Mouse (Mus musculus): ENCODE measurements at regions not wholly inside any gene's neighbourhood (a gene's known extent, or its start where the extent isn't known, plus 50 kb on each side); places are given as distances from the start of the nearest gene placed in this dataset.
A peak's percentile ranks its signal among the peaks of the same experiment; 100 is the strongest.
"Not testable (repeated sequence)": the region's sequence is repeated elsewhere in the genome, so short reads cannot be mapped to it uniquely, and the experiment has no call there.

- no peak for DNase-seq (ENCODE audit: extremely low spot score in 1 of 2, low spot score in 1 of 2)
Measured at GRCm38 (mm10) chr13:32465787-32466186, 127.2 kb upstream of the Gmds start.

- no peak for DNase-seq (ENCODE audit: extremely low spot score in 1 of 2, low spot score in 1 of 2)
Measured at GRCm38 (mm10) chr13:32465041-32465682, 126.6 kb upstream of the Gmds start.

GRCm38 (mm10) chr13:32454419-32455146 lies 116.0 kb upstream of the Gmds start:
- no peak for DNase-seq (ENCODE audit: extremely low spot score in 1 of 2, low spot score in 1 of 2)

- no peak for DNase-seq (ENCODE audit: extremely low spot score in 1 of 2, low spot score in 1 of 2)
Measured at GRCm38 (mm10) chr13:32449710-32450417, 111.3 kb upstream of the Gmds start.

GRCm38 (mm10) chr13:32444531-32444930 lies 106.0 kb upstream of the Gmds start:
- DNase-seq (ENCODE audit: extremely low spot score in 1 of 2, low spot score in 1 of 2), result no peak

GRCm38 (mm10) chr13:32442025-32442424 lies 103.5 kb upstream of the Gmds start:
- DNase-seq (ENCODE audit: extremely low spot score in 1 of 2, low spot score in 1 of 2), result no peak

- DNase-seq (ENCODE audit: extremely low spot score in 1 of 2, low spot score in 1 of 2), result no peak
Measured at GRCm38 (mm10) chr13:32435136-32435535, 96.6 kb upstream of the Gmds start.

GRCm38 (mm10) chr13:32428482-32428881 lies 89.9 kb upstream of the Gmds start:
- no peak for DNase-seq (ENCODE audit: extremely low spot score in 1 of 2, low spot score in 1 of 2)

- DNase-seq (ENCODE audit: extremely low spot score in 1 of 2, low spot score in 1 of 2), result no peak
Measured at GRCm38 (mm10) chr13:32426906-32427305, 88.4 kb upstream of the Gmds start.

- DNase-seq (ENCODE audit: extremely low spot score in 1 of 2, low spot score in 1 of 2), result no peak
Measured at GRCm38 (mm10) chr13:32426199-32426598, 87.7 kb upstream of the Gmds start.

GRCm38 (mm10) chr13:32424543-32424942 lies 86.0 kb upstream of the Gmds start:
- DNase-seq (ENCODE audit: extremely low spot score in 1 of 2, low spot score in 1 of 2), result not testable (repeated sequence)

GRCm38 (mm10) chr13:32422485-32422884 lies 83.9 kb upstream of the Gmds start:
- no peak for DNase-seq (ENCODE audit: extremely low spot score in 1 of 2, low spot score in 1 of 2)

- no peak for DNase-seq (ENCODE audit: extremely low spot score in 1 of 2, low spot score in 1 of 2)
Measured at GRCm38 (mm10) chr13:32419326-32419725, 80.8 kb upstream of the Gmds start.

- DNase-seq (ENCODE audit: extremely low spot score in 1 of 2, low spot score in 1 of 2), result no peak
Measured at GRCm38 (mm10) chr13:32418655-32419054, 80.1 kb upstream of the Gmds start.

GRCm38 (mm10) chr13:32417907-32418306 lies 79.4 kb upstream of the Gmds start:
- DNase-seq (ENCODE audit: extremely low spot score in 1 of 2, low spot score in 1 of 2), result no peak

GRCm38 (mm10) chr13:32411287-32411935 lies 72.9 kb upstream of the Gmds start:
- peak; percentile 37 to 80 for DNase-seq (ENCODE audit: extremely low spot score in 1 of 2, low spot score in 1 of 2)

- DNase-seq (ENCODE audit: extremely low spot score in 1 of 2, low spot score in 1 of 2), result no peak
Measured at GRCm38 (mm10) chr13:32410065-32410464, 71.5 kb upstream of the Gmds start.

- no peak for DNase-seq (ENCODE audit: extremely low spot score in 1 of 2, low spot score in 1 of 2)
Measured at GRCm38 (mm10) chr13:32398616-32399015, 60.1 kb upstream of the Gmds start.

All from layer of hippocampus, postnatal 25 days (tissue).